ENCODE assay signal across 8 mouse cellular contexts in the genomic region with DNA sequence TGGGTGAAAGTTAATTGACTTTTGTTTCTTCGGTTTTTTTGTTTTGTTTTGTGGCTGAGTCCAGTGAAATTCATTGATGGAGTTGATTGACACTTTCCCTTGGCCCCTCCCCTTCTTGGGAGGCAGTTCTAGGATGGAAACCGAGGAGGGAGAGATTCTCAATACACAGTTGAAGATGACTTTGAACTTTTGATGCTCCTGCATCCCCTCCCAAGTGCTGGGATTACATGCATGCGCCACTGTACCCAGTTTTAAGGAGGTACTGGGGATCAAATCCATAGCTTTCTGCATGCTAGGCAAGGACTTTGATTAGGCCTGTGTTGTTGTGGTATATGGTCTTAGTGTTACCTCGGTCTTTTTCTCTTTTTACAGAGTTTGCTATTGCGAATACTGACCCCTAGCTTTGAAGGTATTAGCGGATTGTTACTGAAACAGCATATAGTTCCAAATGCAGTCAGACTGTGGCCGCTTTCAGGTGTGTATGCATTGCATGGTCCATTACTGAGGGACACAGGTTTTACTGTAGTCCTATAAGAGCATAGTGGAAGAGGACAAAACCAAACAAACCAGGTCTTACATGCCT. TPM values are rescaled to one million over a fixed set of nuclear protein-coding genes. Genes with fewer than 3 reads are reported as not detected.
DNase-seq lines count a peak whose midpoint lies in the region; ATAC-seq and TF ChIP-seq lines count a peak whose summit lies in the region.

No protein-coding gene starts in this region.

- peak; percentile 27 for DNase-seq in adrenal gland, postnatal 14 days
- DNase-seq in adrenal gland, adult 18-20 months (ENCODE audit: low spot score in 2 of 2): no peak
- no peak for DNase-seq in testis, postnatal 10 days (ENCODE audit: low spot score)
- no peak for DNase-seq in left cerebral cortex, adult 18-20 months (ENCODE audit: low spot score in 2 of 2)

- peaks cover 6% of the 10 kb centered on the region for H3K4me1 ChIP-seq in testis, adult 2 months (ENCODE audit: control insufficient read depth, insufficient read depth, low read length)
- peaks cover 4% of the 10 kb centered on the region; the same call in 1 of the 2 replicates for H3K4me1 ChIP-seq in intestine, postnatal 0 days (replicated peaks; ENCODE audit: control insufficient read depth, insufficient read depth, low read length)
- H3K4me1 ChIP-seq in neural tube, embryonic 14.5 days (ENCODE audit: control insufficient read depth, insufficient read depth, low read length): peaks cover 22% of the 10 kb centered on the region

- H3K36me3 ChIP-seq in testis, adult 2 months (ENCODE audit: control insufficient read depth, insufficient read depth, low read length): peaks cover 1% of the 10 kb centered on the region
- 0 out of 2 replicates have a peak, but pooled peaks cover 6% of the 10 kb centered on the region for H3K36me3 ChIP-seq in intestine, postnatal 0 days (ENCODE audit: control insufficient read depth, insufficient read depth)
- H3K36me3 ChIP-seq in neural tube, embryonic 14.5 days (ENCODE audit: control insufficient read depth, insufficient read depth, low read length): no peaks in the 10 kb centered on the region

- WGBS in intestine, postnatal 0 days: 29% methylated on average over 7 of the region's 7 CpGs
- 40% methylated on average over 7 of the region's 7 CpGs for WGBS in neural tube, embryonic 14.5 days

- no peak for ATAC-seq in intestine, postnatal 0 days
- ATAC-seq in neural tube, embryonic 14.5 days (ENCODE audit: low read depth): no peak
- ATAC-seq in monocyte, adult 5-6 weeks (replicated peaks; ENCODE audit: insufficient number of reproducible peaks, low FRiP score, low TSS enrichment, poor library complexity, severe bottlenecking): no peak

- H3K9ac ChIP-seq in intestine, postnatal 0 days (ENCODE audit: low read depth, low read length): peak overlapping the region; percentile 93
- peak overlapping the region; percentile 89 for H3K9ac ChIP-seq in neural tube, embryonic 14.5 days (replicated peaks; ENCODE audit: low read depth, low read length)

- H3K27me3 ChIP-seq in testis, adult 2 months (ENCODE audit: control insufficient read depth, insufficient read depth, low read length): no peaks in the 10 kb centered on the region
- no peaks in the 10 kb centered on the region for H3K27me3 ChIP-seq in intestine, postnatal 0 days (replicated peaks; ENCODE audit: control insufficient read depth, insufficient read depth, low read length)
- H3K27me3 ChIP-seq in neural tube, embryonic 14.5 days (ENCODE audit: control insufficient read depth, insufficient read depth, low read length): no peaks in the 10 kb centered on the region

- no peak for TF ChIP-seq CTCF in testis, adult 2 months (IDR thresholded peaks at IDR 0.05; ENCODE audit: control insufficient read depth, insufficient read depth, insufficient replicate concordance, low read depth, low read length)
- TF ChIP-seq CTCF in intestine, postnatal 0 days (IDR thresholded peaks at IDR 0.05; ENCODE audit: low read depth): peak; percentile 53

- peak overlapping the region; percentile 86 for H3K4me3 ChIP-seq in testis, adult 2 months (ENCODE audit: control insufficient read depth, low read depth, low read length)
- peak overlapping the region; percentile 98 for H3K4me3 ChIP-seq in intestine, postnatal 0 days (ENCODE audit: low read depth, low read length)
- peak overlapping the region; percentile 89 for H3K4me3 ChIP-seq in neural tube, embryonic 14.5 days (ENCODE audit: low read depth, low read length)

- H3K9me3 ChIP-seq in intestine, postnatal 0 days (ENCODE audit: control insufficient read depth): no peaks in the 10 kb centered on the region
- no peaks in the 10 kb centered on the region for H3K9me3 ChIP-seq in neural tube, embryonic 14.5 days (ENCODE audit: control insufficient read depth, low read length)

- H3K4me2 ChIP-seq in intestine, postnatal 0 days (replicated peaks; ENCODE audit: low read depth): peak overlapping the region; percentile 87
- peak overlapping the region; percentile 85 for H3K4me2 ChIP-seq in neural tube, embryonic 14.5 days (ENCODE audit: low read depth, low read length)

- no peak for TF ChIP-seq POLR2A in testis, adult 2 months (IDR thresholded peaks at IDR 0.05; ENCODE audit: control insufficient read depth, low read depth, low read length)

- H3K27ac ChIP-seq in testis, adult 2 months (ENCODE audit: control insufficient read depth, insufficient read depth, low read depth, low read length): peak overlapping the region; percentile 84
- peak overlapping the region; percentile 93 for H3K27ac ChIP-seq in intestine, postnatal 0 days (ENCODE audit: low read depth, low read length)
- H3K27ac ChIP-seq in neural tube, embryonic 14.5 days (ENCODE audit: low read depth, low read length): peak overlapping the region; percentile 84

RNA-seq across cellular contexts. Expression of a gene that starts 3.5 kb away (rescaled TPM):
- 73.2 and 79.6 TPM in 2 replicates for total RNA-seq in adrenal gland, postnatal 14 days (2021)
- 10 to 100 TPM; 86.9 to 88.3 TPM for total RNA-seq in adrenal gland, adult 18-20 months (2021)
- 101 and 124 TPM in 2 replicates for polyA plus RNA-seq in testis, adult 2 months (2012; rRNA removed)
- polyA plus RNA-seq in intestine, postnatal 0 days (2015; fragmentation: Nextera tagmentation; extraction: Ambion mirVana): 44.7 and 46.1 TPM in 2 replicates
- polyA plus RNA-seq in neural tube, embryonic 14.5 days (2014; fragmentation: Nextera tagmentation; extraction: Ambion mirVana): 43.4 and 49.1 TPM in 2 replicates
- 42.5 to 63.1 TPM (median 50.2 TPM) in 3 replicates for total RNA-seq in monocyte, adult 5-6 weeks (2017)
- total RNA-seq in left cerebral cortex, adult 18-20 months (2021): 10 to 100 TPM; 56.2 to 66.7 TPM

RNA-seq across cellular contexts. Expression of a gene that starts 24.1 kb away (rescaled TPM):
- 90.6 and 102 TPM in 2 replicates for total RNA-seq in adrenal gland, postnatal 14 days (2021)
- total RNA-seq in adrenal gland, adult 18-20 months (2021): 10 to 100 TPM; 69.1 to 93.7 TPM
- 37.6 and 41.9 TPM in 2 replicates for polyA plus RNA-seq in testis, adult 2 months (2012; rRNA removed)
- polyA plus RNA-seq in intestine, postnatal 0 days (2015; fragmentation: Nextera tagmentation; extraction: Ambion mirVana): 41.2 and 47.9 TPM in 2 replicates
- polyA plus RNA-seq in neural tube, embryonic 14.5 days (2014; fragmentation: Nextera tagmentation; extraction: Ambion mirVana): 43.8 and 46.5 TPM in 2 replicates
- total RNA-seq in monocyte, adult 5-6 weeks (2017): 160 to 261 TPM (median 161 TPM) in 3 replicates
- total RNA-seq in left cerebral cortex, adult 18-20 months (2021): 100 to 1,000 TPM; 154 to 164 TPM

RNA-seq across cellular contexts. Expression of a gene that starts 36.0 kb away (rescaled TPM):
- total RNA-seq in adrenal gland, postnatal 14 days (2021): 587 and 646 TPM in 2 replicates
- 100 to 1,000 TPM; 629 to 647 TPM for total RNA-seq in adrenal gland, adult 18-20 months (2021)
- polyA plus RNA-seq in testis, adult 2 months (2012; rRNA removed): 834 and 1,155 TPM in 2 replicates
- polyA plus RNA-seq in intestine, postnatal 0 days (2015; fragmentation: Nextera tagmentation; extraction: Ambion mirVana): 948 and 1,014 TPM in 2 replicates
- 775 and 913 TPM in 2 replicates for polyA plus RNA-seq in neural tube, embryonic 14.5 days (2014; fragmentation: Nextera tagmentation; extraction: Ambion mirVana)
- 1,374 to 1,974 TPM (median 1,861 TPM) in 3 replicates for total RNA-seq in monocyte, adult 5-6 weeks (2017)
- total RNA-seq in left cerebral cortex, adult 18-20 months (2021): 100 to 1,000 TPM; 438 to 447 TPM

RNA-seq across cellular contexts. Expression of a gene that starts 51.0 kb away (rescaled TPM):
- 6.0 and 7.0 TPM in 2 replicates for total RNA-seq in adrenal gland, postnatal 14 days (2021)
- total RNA-seq in adrenal gland, adult 18-20 months (2021): 1 to 10 TPM; 4.7 to 6.6 TPM
- polyA plus RNA-seq in testis, adult 2 months (2012; rRNA removed): 1.1 and 1.3 TPM in 2 replicates
- 0.46 and 0.67 TPM in 2 replicates for polyA plus RNA-seq in intestine, postnatal 0 days (2015; fragmentation: Nextera tagmentation; extraction: Ambion mirVana)
- 1.5 and 1.8 TPM in 2 replicates for polyA plus RNA-seq in neural tube, embryonic 14.5 days (2014; fragmentation: Nextera tagmentation; extraction: Ambion mirVana)
- total RNA-seq in monocyte, adult 5-6 weeks (2017): 3.8 to 29.8 TPM (median 13.9 TPM) in 3 replicates
- 10 to 100 TPM; 58.0 to 61.3 TPM for total RNA-seq in left cerebral cortex, adult 18-20 months (2021)
